Mouse (Mus musculus) embryonic facial prominence, embryonic 11.5 days (tissue): Measurements from ENCODE around the gene Svbp. TPM values are rescaled to one million over a fixed set of nuclear protein-coding genes. Genes with fewer than 3 reads are reported as not detected.

Source experiments
- ATAC-seq: fragments of 200-750 bp; cut with Nextera tagmentation; replicated peaks from 2 replicates; pipeline ENCODE4 v1.8.0; 2017; ENCODE audit warnings: low read depth; ENCODE audit not compliant: insufficient number of reproducible peaks, low FRiP score, low TSS enrichment
- DNase-seq: peaks from one replicate; pipeline ENCODE4 v3.0.0-alpha.2; 2015; ENCODE audit warnings: low spot score
- H3K27ac ChIP-seq: fragments of 300-500 bp; sonication (generic); replicated peaks from 2 replicates; pipeline ENCODE4 v1.5.1; 2014; ENCODE audit warnings: mild to moderate bottlenecking, low read depth, low read length, control low read depth
- H3K27me3 ChIP-seq: fragments of 300-500 bp; sonication (generic); 2 replicates; pipeline ENCODE4 v1.6.1; 2014; ENCODE audit warnings: mild to moderate bottlenecking, low read length, moderate library complexity, mixed read lengths; ENCODE audit not compliant: control insufficient read depth, insufficient read depth
- H3K36me3 ChIP-seq: fragments of 300-500 bp; sonication (generic); replicated peaks from 2 replicates; pipeline ENCODE4 v1.6.1; 2014; ENCODE audit warnings: low read depth, mild to moderate bottlenecking, low read length, moderate library complexity, mixed read lengths; ENCODE audit not compliant: control insufficient read depth, insufficient read depth
- H3K4me1 ChIP-seq: fragments of 300-500 bp; sonication (generic); 2 replicates; pipeline ENCODE4 v1.6.1; 2014; ENCODE audit warnings: low read length, mixed read lengths; ENCODE audit not compliant: control insufficient read depth, insufficient read depth
- H3K4me2 ChIP-seq: fragments of 300-500 bp; sonication (generic); 2 replicates; pipeline ENCODE4 v1.6.1; 2014; ENCODE audit warnings: low read depth, mild to moderate bottlenecking, control low read depth, low read length, moderate library complexity
- H3K4me3 ChIP-seq: fragments of 300-500 bp; sonication (generic); 2 replicates; pipeline ENCODE4 v1.5.1; 2014; ENCODE audit warnings: low read depth, low read length, control low read depth
- H3K9ac ChIP-seq: fragments of 300-500 bp; sonication (generic); replicated peaks from 2 replicates; pipeline ENCODE4 v1.6.1; 2014; ENCODE audit warnings: mild to moderate bottlenecking, control low read depth, low read length
- H3K9me3 ChIP-seq: fragments of 300-500 bp; sonication (generic); replicated peaks from 2 replicates; pipeline ENCODE4 v1.6.1; 2016; ENCODE audit warnings: mild to moderate bottlenecking, low read length, inconsistent platforms, mixed read lengths; ENCODE audit not compliant: control insufficient read depth
- WGBS: fragments of 180-500 bp; shearing (Covaris S2); extraction: QIAGEN DNeasy Blood & Tissue Kit; methylation state at CpG from one replicate; pipeline ENCODE4 v1.1.7; 2014; 5-methylcytosine and 5-hydroxymethylcytosine counted together
- polyA plus RNA-seq: library from polyadenylated mRNA; unstranded; fragments of >200 nt; fragmentation: Nextera tagmentation; extraction: Ambion mirVana; gene quantifications from 2 replicates; pipeline ENCODE4 v1.2.1, GENCODE M21; 2014

Gene Svbp
- 174 and 184 TPM in 2 replicates for polyA plus RNA-seq

- H3K9ac ChIP-seq, result peak within 1 kb of the TSS; percentile 79
- H3K4me3 ChIP-seq, result peak within 1 kb of the TSS; percentile 79
- H3K36me3 ChIP-seq, result no peaks in the 10 kb centered on the region; the same call in 1 of the 2 replicates
- H3K4me1 ChIP-seq, result no peaks in the 10 kb centered on the region; the same call in 1 of the 2 replicates
- DNase-seq, result peak; percentile 93
- H3K9me3 ChIP-seq, result no peaks in the 10 kb centered on the region
- H3K4me2 ChIP-seq, result peak within 1 kb of the TSS; percentile 66
- peak within 1 kb of the TSS; percentile 47 for H3K27ac ChIP-seq
- no peaks in the 10 kb centered on the region for H3K27me3 ChIP-seq
- ATAC-seq, result peak; percentile 82
- WGBS, result 1% methylated on average over 41 of the region's 47 CpGs
These were observed at the start of gene Svbp for GRCm38 (mm10) chr4:119194909-119195581. Gene Svbp (plus strand): TSS chr4:119195306.

- Histone ChIP-seq H3K4me2 (no peak overlapping the region), H3K36me3 (no peaks in the 10 kb centered on the region), H3K27ac (no peak overlapping the region), H3K4me3 (no peak overlapping the region), H3K9me3 (no peaks in the 10 kb centered on the region), H3K9ac (no peak overlapping the region), H3K4me1 (no peaks in the 10 kb centered on the region), H3K27me3 (no peaks in the 10 kb centered on the region)
- no peak for ATAC-seq
- WGBS, result 92% methylated on average over 7 of the region's 7 CpGs
- no peak for DNase-seq
These were observed 48.3 kb upstream of the Svbp start for GRCm38 (mm10) chr4:119146816-119147215.

GRCm38 (mm10) chr4:119147347-119147746, 47.8 kb upstream of the Svbp start:
- Histone ChIP-seq H3K36me3 (no peaks in the 10 kb centered on the region), H3K4me3 (no peak overlapping the region), H3K9ac (no peak overlapping the region), H3K27ac (no peak overlapping the region), H3K9me3 (no peaks in the 10 kb centered on the region), H3K4me1 (no peaks in the 10 kb centered on the region), H3K27me3 (no peaks in the 10 kb centered on the region), H3K4me2 (no peak overlapping the region)
- WGBS, result 91% methylated on average over 5 of the region's 5 CpGs
- ATAC-seq (no peak), DNase-seq (no peak)

- Histone ChIP-seq H3K9me3 (no peaks in the 10 kb centered on the region), H3K36me3 (no peaks in the 10 kb centered on the region), H3K27ac (no peak overlapping the region), H3K4me1 (no peaks in the 10 kb centered on the region), H3K27me3 (no peaks in the 10 kb centered on the region), H3K4me3 (no peak overlapping the region), H3K9ac (no peak overlapping the region), H3K4me2 (no peak overlapping the region)
- WGBS, result 88% methylated on average over 11 of the region's 11 CpGs
- no peak for DNase-seq
- no peak for ATAC-seq
These were observed 46.4 kb upstream of the Svbp start for GRCm38 (mm10) chr4:119148741-119149140.

GRCm38 (mm10) chr4:119157186-119157585, 37.9 kb upstream of the Svbp start:
- no peak overlapping the region for H3K4me2 ChIP-seq
- H3K9me3 ChIP-seq, result no peaks in the 10 kb centered on the region
- no peak overlapping the region for H3K4me3 ChIP-seq
- H3K9ac ChIP-seq, result no peak overlapping the region
- H3K4me1 ChIP-seq, result no peaks in the 10 kb centered on the region
- peak; percentile 72 for DNase-seq
- ATAC-seq, result no peak
- no peak overlapping the region for H3K27ac ChIP-seq
- no peaks in the 10 kb centered on the region for H3K36me3 ChIP-seq
- no peaks in the 10 kb centered on the region for H3K27me3 ChIP-seq
- 34% methylated on average over 2 of the region's 2 CpGs for WGBS

GRCm38 (mm10) chr4:119157891-119158290, 37.2 kb upstream of the Svbp start:
- H3K4me3 ChIP-seq, result no peak overlapping the region
- H3K9me3 ChIP-seq, result no peaks in the 10 kb centered on the region
- 78% methylated on average over 5 of the region's 5 CpGs for WGBS
- ATAC-seq (no peak), DNase-seq (no peak)
- no peak overlapping the region for H3K27ac ChIP-seq
- H3K4me1 ChIP-seq, result no peaks in the 10 kb centered on the region
- no peak overlapping the region for H3K4me2 ChIP-seq
- H3K9ac ChIP-seq, result no peak overlapping the region
- H3K36me3 ChIP-seq, result no peaks in the 10 kb centered on the region
- H3K27me3 ChIP-seq, result no peaks in the 10 kb centered on the region

- no peaks in the 10 kb centered on the region for H3K36me3 ChIP-seq
- WGBS, result 72% methylated on average over 3 of the region's 3 CpGs
- no peaks in the 10 kb centered on the region for H3K4me1 ChIP-seq
- no peak overlapping the region for H3K27ac ChIP-seq
- no peak overlapping the region for H3K4me3 ChIP-seq
- ATAC-seq (no peak), DNase-seq (no peak)
- no peak overlapping the region for H3K4me2 ChIP-seq
- H3K9me3 ChIP-seq, result no peaks in the 10 kb centered on the region
- no peak overlapping the region for H3K9ac ChIP-seq
- H3K27me3 ChIP-seq, result no peaks in the 10 kb centered on the region
These were observed 33.7 kb upstream of the Svbp start for GRCm38 (mm10) chr4:119161358-119161757.

- Histone ChIP-seq H3K4me3 (no peak overlapping the region), H3K27me3 (no peaks in the 10 kb centered on the region), H3K4me2 (no peak overlapping the region), H3K9ac (no peak overlapping the region), H3K4me1 (no peaks in the 10 kb centered on the region), H3K27ac (no peak overlapping the region), H3K9me3 (no peaks in the 10 kb centered on the region), H3K36me3 (no peaks in the 10 kb centered on the region)
- no peak for DNase-seq
- 75% methylated on average over 4 of the region's 4 CpGs for WGBS
- ATAC-seq, result no peak
These were observed 32.1 kb upstream of the Svbp start for GRCm38 (mm10) chr4:119162990-119163389.
